Mouse (Mus musculus) embryonic facial prominence, embryonic 13.5 days (tissue): ENCODE results near the gene Gm42906. TPM values are rescaled to one million over a fixed set of nuclear protein-coding genes. Genes with fewer than 3 reads are reported as not detected.

Experiments
- ATAC-seq: fragments of 200-750 bp; cut with Nextera tagmentation; 2 replicates; pipeline ENCODE4 v1.8.0; 2017; ENCODE audit warnings: low read depth; ENCODE audit not compliant: insufficient number of reproducible peaks, insufficient read depth, low FRiP score, low TSS enrichment
- H3K27ac ChIP-seq: fragments of 300-500 bp; sonication (generic); 2 replicates; pipeline ENCODE4 v1.5.1; 2015; ENCODE audit warnings: moderate library complexity, mild to moderate bottlenecking, inconsistent platforms
- H3K27me3 ChIP-seq: fragments of 300-500 bp; sonication (generic); 2 replicates; pipeline ENCODE4 v1.6.1; 2015; ENCODE audit warnings: mild to moderate bottlenecking, inconsistent platforms
- H3K36me3 ChIP-seq: fragments of 300-500 bp; sonication (generic); 2 replicates; pipeline ENCODE4 v1.6.1; 2015; ENCODE audit warnings: mild to moderate bottlenecking, inconsistent platforms
- H3K4me1 ChIP-seq: fragments of 300-500 bp; sonication (generic); 2 replicates; pipeline ENCODE4 v1.6.1; 2015; ENCODE audit warnings: inconsistent platforms
- H3K4me2 ChIP-seq: fragments of 300-500 bp; sonication (generic); 2 replicates; pipeline ENCODE4 v1.6.1; 2015; ENCODE audit warnings: moderate library complexity, mild to moderate bottlenecking, inconsistent platforms
- H3K4me3 ChIP-seq: fragments of 300-500 bp; sonication (generic); 2 replicates; pipeline ENCODE4 v1.5.1; 2015; ENCODE audit warnings: mild to moderate bottlenecking, inconsistent platforms
- H3K9ac ChIP-seq: fragments of 300-500 bp; sonication (generic); 2 replicates; pipeline ENCODE4 v1.6.1; 2015; ENCODE audit warnings: mild to moderate bottlenecking, inconsistent platforms
- H3K9me3 ChIP-seq: fragments of 300-500 bp; sonication (generic); 2 replicates; pipeline ENCODE4 v1.6.1; 2016; ENCODE audit warnings: inconsistent platforms
- WGBS: fragments of 180-500 bp; shearing (Covaris S2); methylation state at CpG from one replicate; pipeline ENCODE4 v1.1.7; 2015; ENCODE audit warnings: mixed read lengths; 5-methylcytosine and 5-hydroxymethylcytosine counted together
- polyA plus RNA-seq: library from polyadenylated mRNA; unstranded; fragments of >200 nt; fragmentation: Nextera tagmentation; extraction: Ambion mirVana; gene quantifications from 2 replicates; pipeline ENCODE4 v1.2.1, GENCODE M21; 2015

Gm42906 gene
- polyA plus RNA-seq, 1 experiment from 2014 or later: not detected

- Histone ChIP-seq H3K27ac (no peak overlapping the region), H3K4me2 (no peak overlapping the region), H3K4me1 (peaks cover 16% of the 10 kb centered on the region), H3K4me3 (no peak overlapping the region), H3K9ac (no peak overlapping the region), H3K9me3 (no peaks in the 10 kb centered on the region), H3K36me3 (no peaks in the 10 kb centered on the region), H3K27me3 (no peaks in the 10 kb centered on the region)
- no peak for ATAC-seq
- 85% methylated on average over 7 of the region's 7 CpGs for WGBS
These were observed 316.7 kb downstream of the Gm42906 start for GRCm38 (mm10) chr5:151111080-151111871.

GRCm38 (mm10) chr5:151110461-151110908, 317.5 kb downstream of the Gm42906 start:
- Histone ChIP-seq H3K27ac (0 out of 2 replicates have a peak overlapping the region, but pooled peaks have one; percentile 18), H3K27me3 (no peaks in the 10 kb centered on the region)
- WGBS: 36% methylated on average over 6 of the region's 6 CpGs

GRCm38 (mm10) chr5:151109822-151110221, 318.1 kb downstream of the Gm42906 start:
- Histone ChIP-seq H3K27me3 (no peaks in the 10 kb centered on the region), H3K9me3 (no peaks in the 10 kb centered on the region), H3K4me3 (no peak overlapping the region), H3K36me3 (no peaks in the 10 kb centered on the region), H3K4me1 (peaks cover 16% of the 10 kb centered on the region), H3K27ac (no peak overlapping the region), H3K9ac (no peak overlapping the region), H3K4me2 (no peak overlapping the region)
- WGBS: 63% methylated on average over 2 of the region's 2 CpGs
- no peak for ATAC-seq

More at GRCm38 (mm10) chr5:151110461-151110908, 317.5 kb downstream of the Gm42906 start:
- Histone ChIP-seq H3K9ac (no peak overlapping the region), H3K4me1 (peaks cover 16% of the 10 kb centered on the region), H3K9me3 (no peaks in the 10 kb centered on the region), H3K4me3 (no peak overlapping the region), H3K4me2 (no peak overlapping the region), H3K36me3 (no peaks in the 10 kb centered on the region)
- no peak for ATAC-seq

- no peak for ATAC-seq
These were observed 319.0 kb downstream of the Gm42906 start for GRCm38 (mm10) chr5:151108955-151109354.

GRCm38 (mm10) chr5:151108291-151108897, 319.6 kb downstream of the Gm42906 start:
- Histone ChIP-seq H3K9ac (no peak overlapping the region), H3K27me3 (no peaks in the 10 kb centered on the region), H3K36me3 (no peaks in the 10 kb centered on the region), H3K27ac (no peak overlapping the region), H3K9me3 (no peaks in the 10 kb centered on the region), H3K4me1 (peaks cover 16% of the 10 kb centered on the region), H3K4me3 (no peak overlapping the region), H3K4me2 (no peak overlapping the region)
- ATAC-seq: no peak
- 65% methylated on average over 19 of the region's 19 CpGs for WGBS

More at GRCm38 (mm10) chr5:151108955-151109354, 319.0 kb downstream of the Gm42906 start:
- no peak overlapping the region for H3K9ac ChIP-seq
- no peak overlapping the region for H3K27ac ChIP-seq
- WGBS: 77% methylated on average over 7 of the region's 7 CpGs
- no peak overlapping the region for H3K4me2 ChIP-seq
- no peaks in the 10 kb centered on the region for H3K9me3 ChIP-seq
- no peaks in the 10 kb centered on the region for H3K27me3 ChIP-seq
- H3K4me3 ChIP-seq: no peak overlapping the region
- H3K36me3 ChIP-seq: no peaks in the 10 kb centered on the region
- H3K4me1 ChIP-seq: peaks cover 16% of the 10 kb centered on the region

GRCm38 (mm10) chr5:151106841-151107240, 321.1 kb downstream of the Gm42906 start:
- Histone ChIP-seq H3K36me3 (no peaks in the 10 kb centered on the region), H3K9me3 (no peaks in the 10 kb centered on the region), H3K4me1 (peaks cover 8% of the 10 kb centered on the region; the same call in 1 of the 2 replicates), H3K4me3 (no peak overlapping the region), H3K27me3 (no peaks in the 10 kb centered on the region), H3K4me2 (no peak overlapping the region), H3K27ac (no peak overlapping the region), H3K9ac (no peak overlapping the region)
- 92% methylated on average over 3 of the region's 3 CpGs for WGBS
- no peak for ATAC-seq

- H3K9ac ChIP-seq: no peak overlapping the region
- H3K27ac ChIP-seq: no peak overlapping the region
- no peak overlapping the region for H3K4me2 ChIP-seq
- 75% methylated on average over 10 of the region's 10 CpGs for WGBS
- H3K27me3 ChIP-seq: no peaks in the 10 kb centered on the region
- no peak overlapping the region for H3K4me3 ChIP-seq
- no peaks in the 10 kb centered on the region for H3K9me3 ChIP-seq
- H3K36me3 ChIP-seq: no peaks in the 10 kb centered on the region
- ATAC-seq: no peak
- peaks cover 12% of the 10 kb centered on the region; the same call in 1 of the 2 replicates for H3K4me1 ChIP-seq
These were observed 322.6 kb downstream of the Gm42906 start for GRCm38 (mm10) chr5:151105054-151105971.

- no peak overlapping the region for H3K4me2 ChIP-seq
- ATAC-seq: no peak
- H3K4me3 ChIP-seq: no peak overlapping the region
- no peak overlapping the region for H3K27ac ChIP-seq
- no peaks in the 10 kb centered on the region for H3K27me3 ChIP-seq
- no peaks in the 10 kb centered on the region for H3K36me3 ChIP-seq
- no peak overlapping the region for H3K9ac ChIP-seq
- H3K4me1 ChIP-seq: peaks cover 12% of the 10 kb centered on the region; the same call in 1 of the 2 replicates
- H3K9me3 ChIP-seq: no peaks in the 10 kb centered on the region
- WGBS: 68% methylated on average over 9 of the region's 9 CpGs
These were observed 323.5 kb downstream of the Gm42906 start for GRCm38 (mm10) chr5:151104354-151105053.

- 50% methylated on average over 4 of the region's 4 CpGs for WGBS
- no peaks in the 10 kb centered on the region for H3K27me3 ChIP-seq
- no peak for ATAC-seq
- no peak overlapping the region for H3K27ac ChIP-seq
- no peak overlapping the region for H3K9ac ChIP-seq
- no peaks in the 10 kb centered on the region for H3K36me3 ChIP-seq
- H3K4me2 ChIP-seq: no peak overlapping the region
- H3K4me3 ChIP-seq: no peak overlapping the region
- H3K9me3 ChIP-seq: no peaks in the 10 kb centered on the region
- H3K4me1 ChIP-seq: peaks cover 8% of the 10 kb centered on the region; the same call in 1 of the 2 replicates
These were observed 324.7 kb downstream of the Gm42906 start for GRCm38 (mm10) chr5:151103284-151103683.

- no peaks in the 10 kb centered on the region for H3K27me3 ChIP-seq
- H3K4me3 ChIP-seq: no peak overlapping the region
- 46% methylated on average over 2 of the region's 2 CpGs for WGBS
- ATAC-seq: no peak
- H3K9me3 ChIP-seq: no peaks in the 10 kb centered on the region
- no peak overlapping the region for H3K4me2 ChIP-seq
- H3K36me3 ChIP-seq: no peaks in the 10 kb centered on the region
- no peak overlapping the region for H3K9ac ChIP-seq
- H3K27ac ChIP-seq: no peak overlapping the region
- H3K4me1 ChIP-seq: peaks cover 6% of the 10 kb centered on the region
These were observed 325.7 kb downstream of the Gm42906 start for GRCm38 (mm10) chr5:151102262-151102661.

- Histone ChIP-seq H3K4me1 (peaks cover 18% of the 10 kb centered on the region), H3K9me3 (no peaks in the 10 kb centered on the region; the same call in 1 of the 2 replicates), H3K36me3 (no peaks in the 10 kb centered on the region), H3K27me3 (no peaks in the 10 kb centered on the region), H3K4me3 (no peak overlapping the region), H3K4me2 (no peak overlapping the region), H3K9ac (no peak overlapping the region), H3K27ac (peak overlapping the region; percentile 72)
- ATAC-seq: no peak
- 72% methylated on average over 6 of the region's 6 CpGs for WGBS
These were observed 332.0 kb downstream of the Gm42906 start for GRCm38 (mm10) chr5:151096012-151096411.
